Mouse (Mus musculus) adrenal gland, postnatal 10 days (tissue): Measurements from ENCODE around the gene Cylc2. TPM values are rescaled to one million over a fixed set of nuclear protein-coding genes. Genes with fewer than 3 reads are reported as not detected.

Experiments
- DNase-seq: peaks from one replicate; pipeline ENCODE4 v3.0.0; 2021; ENCODE audit warnings: mixed read lengths
- long read RNA-seq, 2 experiments: library from polyadenylated mRNA; stranded (forward); transcript quantifications; one replicate each; pipeline ENCODE4 v2.0.0; 2021
- total RNA-seq, 2 experiments: library from RNA; stranded (reverse); gene quantifications; 2 replicates each; pipeline ENCODE4 v1.2.3; 2021

Gene Cylc2
- not detected for total RNA-seq
- long read RNA-seq, experiment 1 = 0 reads
- long read RNA-seq, experiment 2 = 0 reads

- DNase-seq = no peak
Observed at GRCm38 (mm10) chr4:51216378-51216777, at the start of gene Cylc2. Cylc2 (plus strand) TSS chr4:51216678.
